Mouse (Mus musculus) forebrain, embryonic 10.5 days (tissue): Measurements from ENCODE around the gene Cenpb. TPM values are rescaled to one million over a fixed set of nuclear protein-coding genes. Genes with fewer than 3 reads are reported as not detected.

Experiments used
- DNase-seq: peaks from one replicate; pipeline ENCODE4 v3.0.0-alpha.2; 2017; ENCODE audit warnings: low spot score; ENCODE audit errors: extremely low spot score
- H3K27ac ChIP-seq: fragments of 300-500 bp; sonication (generic); 2 replicates; pipeline ENCODE4 v1.5.1; 2016; ENCODE audit warnings: mild to moderate bottlenecking
- H3K27me3 ChIP-seq: fragments of 300-500 bp; sonication (generic); 2 replicates; pipeline ENCODE4 v1.6.1; 2016; ENCODE audit warnings: mild to moderate bottlenecking; ENCODE audit not compliant: poor library complexity, severe bottlenecking
- H3K36me3 ChIP-seq: fragments of 300-500 bp; sonication (generic); replicated peaks from 2 replicates; pipeline ENCODE4 v1.6.1; 2016; ENCODE audit warnings: mild to moderate bottlenecking, moderate library complexity
- H3K4me1 ChIP-seq: fragments of 300-500 bp; sonication (generic); 2 replicates; pipeline ENCODE4 v1.6.1; 2016
- H3K4me3 ChIP-seq: fragments of 300-500 bp; sonication (generic); 2 replicates; pipeline ENCODE4 v1.5.1; 2016; ENCODE audit warnings: mild to moderate bottlenecking, moderate library complexity
- H3K9me3 ChIP-seq: fragments of 300-500 bp; sonication (generic); 2 replicates; pipeline ENCODE4 v1.6.1; 2016; ENCODE audit warnings: mild to moderate bottlenecking, moderate library complexity
- WGBS: fragments of 180-500 bp; shearing (Covaris S2); methylation state at CpG from one replicate; pipeline ENCODE4 v1.1.7; 2016; 5-methylcytosine and 5-hydroxymethylcytosine counted together
- polyA plus RNA-seq: library from polyadenylated mRNA; unstranded; fragments of >200 nt; fragmentation: Nextera tagmentation; extraction: Ambion mirVana; gene quantifications from 2 replicates; pipeline ENCODE4 v1.2.1, GENCODE M21; 2016

Gene Cenpb
- polyA plus RNA-seq, 1 experiment from 2014 or later, result 10.0 TPM

GRCm38 (mm10) chr2:131172322-131172721 is 7.5 kb downstream of the Cenpb start:
- Histone ChIP-seq H3K4me3 (no peak overlapping the region), H3K4me1 (peaks cover 48% of the 10 kb centered on the region), H3K9me3 (no peaks in the 10 kb centered on the region), H3K27me3 (peaks cover 53% of the 10 kb centered on the region), H3K36me3 (peaks cover 21% of the 10 kb centered on the region), H3K27ac (no peak overlapping the region)
- WGBS, result 40% methylated on average over 9 of the region's 9 CpGs
- DNase-seq, result no peak

GRCm38 (mm10) chr2:131171401-131172104 is 8.3 kb downstream of the Cenpb start:
- Histone ChIP-seq H3K4me3 (peak overlapping the region; percentile 42), H3K27ac (no peak overlapping the region), H3K36me3 (peaks cover 13% of the 10 kb centered on the region), H3K4me1 (peaks cover 41% of the 10 kb centered on the region), H3K27me3 (peaks cover 53% of the 10 kb centered on the region), H3K9me3 (no peaks in the 10 kb centered on the region)
- WGBS, result 3% methylated on average over 43 of the region's 43 CpGs
- no peak for DNase-seq

GRCm38 (mm10) chr2:131170936-131171335 is 8.9 kb downstream of the Cenpb start:
- peaks cover 34% of the 10 kb centered on the region for H3K4me1 ChIP-seq
- no peak overlapping the region for H3K27ac ChIP-seq
- H3K36me3 ChIP-seq, result peaks cover 7% of the 10 kb centered on the region
- no peaks in the 10 kb centered on the region for H3K9me3 ChIP-seq
- DNase-seq, result no peak
- H3K27me3 ChIP-seq, result peaks cover 53% of the 10 kb centered on the region
- 10% methylated on average over 9 of the region's 9 CpGs for WGBS
- H3K4me3 ChIP-seq, result peak overlapping the region; percentile 42

DNA sequence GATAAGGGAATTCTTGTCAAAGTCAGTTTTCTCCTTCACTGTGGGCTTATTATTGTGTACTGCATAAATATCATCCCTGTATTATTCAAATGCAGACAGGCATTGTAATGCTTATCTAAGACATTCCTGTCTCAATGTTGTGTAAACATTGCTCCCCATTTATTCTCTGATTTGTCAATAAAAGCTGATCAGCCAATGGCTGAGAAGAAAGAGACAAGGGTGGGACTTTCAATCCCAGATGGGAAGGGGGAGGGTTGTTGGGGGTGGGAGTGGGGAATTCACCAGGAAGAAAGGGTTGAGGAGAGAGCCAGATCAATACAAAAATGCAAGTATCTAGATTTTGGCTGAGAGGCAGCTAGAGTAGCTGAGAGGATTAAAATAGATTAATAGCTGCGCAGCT is 11.0 kb downstream of the Cenpb start:
- WGBS, result 71% methylated on average over 1 of the region's 1 CpGs
- Histone ChIP-seq H3K4me1 (peaks cover 19% of the 10 kb centered on the region), H3K4me3 (no peak overlapping the region), H3K9me3 (no peaks in the 10 kb centered on the region), H3K36me3 (peaks cover 5% of the 10 kb centered on the region; the same call in 1 of the 2 replicates), H3K27me3 (peaks cover 48% of the 10 kb centered on the region), H3K27ac (no peak overlapping the region)
- DNase-seq, result no peak

DNA sequence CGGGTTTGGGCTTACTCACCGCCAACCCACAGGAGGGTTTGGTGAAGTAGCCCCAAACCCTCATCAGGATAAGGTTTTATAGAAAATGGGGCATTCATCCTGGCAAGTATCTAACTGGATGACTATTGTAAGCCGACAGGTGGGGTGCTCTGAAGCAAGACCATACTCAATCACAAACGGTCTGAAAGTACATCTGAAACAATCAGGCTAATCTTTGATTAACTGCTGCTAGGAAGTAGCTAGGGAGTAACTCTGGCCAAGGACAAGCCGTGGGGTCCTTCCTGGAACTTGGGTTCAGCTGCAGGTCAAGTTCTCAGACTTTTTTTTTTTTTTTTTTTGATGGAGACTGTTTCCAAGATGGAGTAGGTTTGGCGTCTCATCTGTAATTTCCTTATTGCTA is 11.9 kb downstream of the Cenpb start:
- DNase-seq, result no peak
- H3K9me3 ChIP-seq, result no peaks in the 10 kb centered on the region
- H3K27me3 ChIP-seq, result peaks cover 38% of the 10 kb centered on the region
- no peak overlapping the region for H3K4me3 ChIP-seq
- peaks cover 5% of the 10 kb centered on the region; the same call in 1 of the 2 replicates for H3K36me3 ChIP-seq
- H3K27ac ChIP-seq, result no peak overlapping the region
- peaks cover 18% of the 10 kb centered on the region for H3K4me1 ChIP-seq
- 86% methylated on average over 6 of the region's 6 CpGs for WGBS

DNA sequence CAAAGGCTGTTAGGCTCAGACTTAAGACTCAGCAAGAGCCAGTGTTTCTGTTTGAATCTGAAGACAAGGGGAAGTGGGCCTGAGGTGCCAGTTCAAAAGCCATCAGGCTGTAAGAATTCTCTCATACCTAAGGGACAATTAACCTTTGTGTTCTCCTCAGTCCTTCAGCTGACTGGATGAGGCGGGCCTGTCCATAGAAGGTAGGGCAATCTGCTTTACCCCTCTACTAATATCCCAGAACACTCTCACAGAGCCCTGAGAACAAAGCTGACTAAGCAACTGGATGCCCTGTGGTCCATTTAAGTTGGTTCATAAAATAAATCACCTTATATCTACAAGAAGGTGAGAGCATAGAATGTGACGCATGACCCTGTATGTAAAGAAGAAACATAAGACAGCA is 13.7 kb downstream of the Cenpb start:
- 80% methylated on average over 2 of the region's 2 CpGs for whole genome bisulfite sequencing
- DNase-seq, result no peak
- Histone ChIP-seq H3K27ac (no peak overlapping the region), H3K27me3 (peaks cover 25% of the 10 kb centered on the region), H3K4me3 (no peak overlapping the region), H3K36me3 (0 out of 2 replicates have a peak, but pooled peaks cover 3% of the 10 kb centered on the region), H3K9me3 (no peaks in the 10 kb centered on the region), H3K4me1 (peaks cover 7% of the 10 kb centered on the region)

- H3K4me3 ChIP-seq, result no peak overlapping the region
- peaks cover 15% of the 10 kb centered on the region for H3K4me1 ChIP-seq
- peaks cover 5% of the 10 kb centered on the region; the same call in 1 of the 2 replicates for H3K27me3 ChIP-seq
- DNase-seq, result no peak
- H3K36me3 ChIP-seq, result no peaks in the 10 kb centered on the region
- H3K27ac ChIP-seq, result no peak overlapping the region
- WGBS, result 80% methylated on average over 7 of the region's 7 CpGs
- no peaks in the 10 kb centered on the region for H3K9me3 ChIP-seq
Observed at GRCm38 (mm10) chr2:131163924-131164323, 15.9 kb downstream of the Cenpb start.

DNA sequence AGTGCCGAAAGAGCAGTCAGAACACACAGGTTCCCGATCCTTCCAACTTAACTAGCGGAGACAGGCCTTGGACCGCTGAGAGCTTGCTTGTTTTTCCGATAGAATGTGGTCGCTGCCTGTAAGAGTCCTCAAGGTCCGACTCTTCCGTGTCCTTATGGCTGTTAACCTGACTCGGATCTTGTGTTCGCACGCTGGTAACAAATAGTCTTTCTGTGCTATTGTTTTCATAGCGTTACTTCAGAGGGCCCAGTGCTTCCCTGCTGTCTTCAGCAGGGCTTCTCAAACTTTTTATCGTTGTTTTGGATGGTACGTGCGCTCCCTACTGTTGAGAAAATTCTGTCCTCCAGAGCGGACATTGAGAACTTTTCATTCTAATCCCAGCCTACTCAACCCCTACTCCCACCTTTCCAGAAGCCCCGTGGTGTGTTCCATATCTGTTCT is 19.2 kb downstream of the Cenpb start:
- Histone ChIP-seq H3K27ac (peak overlapping the region; percentile 96), H3K9me3 (no peaks in the 10 kb centered on the region), H3K27me3 (peaks cover 5% of the 10 kb centered on the region; the same call in 1 of the 2 replicates), H3K4me3 (peak overlapping the region; percentile 66), H3K36me3 (peaks cover 15% of the 10 kb centered on the region), H3K4me1 (peaks cover 34% of the 10 kb centered on the region)
- no peak for DNase-seq
- WGBS, result 1% methylated on average over 17 of the region's 17 CpGs

DNA sequence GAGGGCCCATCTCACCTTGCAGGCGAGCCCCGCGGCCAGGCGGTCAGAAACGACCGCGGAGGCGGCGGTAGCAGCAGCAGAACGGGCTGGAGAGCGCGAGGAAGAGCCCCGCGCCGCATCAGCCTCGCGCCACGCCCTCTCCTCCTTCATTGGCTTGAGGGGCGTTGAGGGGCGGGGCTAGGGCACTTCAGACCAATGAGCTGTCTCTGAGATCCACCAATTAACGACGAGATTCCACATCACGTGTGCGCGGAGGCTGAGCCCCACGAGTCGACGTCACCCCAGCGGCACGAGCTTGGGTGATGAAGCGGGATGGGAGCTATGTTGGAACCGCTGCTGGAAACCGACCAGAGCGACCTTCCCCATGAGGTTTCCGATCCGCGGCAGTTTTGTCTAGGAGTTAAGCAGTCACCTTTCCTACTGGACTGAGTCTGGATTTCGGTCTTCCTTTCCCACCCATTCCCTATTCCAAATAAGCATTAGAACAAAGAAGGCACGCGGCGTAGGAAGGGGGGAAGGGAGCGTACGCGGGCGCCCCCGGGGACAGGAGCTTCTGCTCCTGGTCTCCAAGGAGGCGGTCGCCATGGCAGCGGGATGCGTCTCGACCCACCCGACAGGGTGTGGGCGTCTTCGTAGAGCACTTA is 19.8 kb downstream of the Cenpb start, which contains the start of gene 1700037H04Rik:
1700037H04Rik (minus strand) TSS at position 144 of the 644 bp plus-strand sequence.
- Histone ChIP-seq H3K4me3 (peak within 1 kb of the TSS; percentile 66), H3K4me1 (peaks cover 34% of the 10 kb centered on the region), H3K36me3 (peaks cover 21% of the 10 kb centered on the region), H3K27me3 (peaks cover 5% of the 10 kb centered on the region; the same call in 1 of the 2 replicates), H3K27ac (peak within 1 kb of the TSS; percentile 96), H3K9me3 (no peaks in the 10 kb centered on the region)
- peak; percentile 95 for DNase-seq
- WGBS, result 0% methylated on average over 54 of the region's 54 CpGs

- Histone ChIP-seq H3K4me1 (peaks cover 34% of the 10 kb centered on the region), H3K36me3 (peaks cover 27% of the 10 kb centered on the region), H3K4me3 (peak overlapping the region; percentile 66), H3K27ac (peak overlapping the region; percentile 96), H3K27me3 (peaks cover 5% of the 10 kb centered on the region; the same call in 1 of the 2 replicates), H3K9me3 (no peaks in the 10 kb centered on the region)
- DNase-seq, result no peak
- under 1% methylated on average over 18 of the region's 18 CpGs for WGBS
Observed at GRCm38 (mm10) chr2:131159491-131159910, 20.4 kb downstream of the Cenpb start.

GRCm38 (mm10) chr2:131156987-131157386 is 22.9 kb downstream of the Cenpb start:
- no peak overlapping the region for H3K4me3 ChIP-seq
- peaks cover 5% of the 10 kb centered on the region; the same call in 1 of the 2 replicates for H3K27me3 ChIP-seq
- peaks cover 51% of the 10 kb centered on the region for H3K36me3 ChIP-seq
- peaks cover 34% of the 10 kb centered on the region for H3K4me1 ChIP-seq
- H3K9me3 ChIP-seq, result no peaks in the 10 kb centered on the region
- 98% methylated on average over 7 of the region's 7 CpGs for WGBS
- DNase-seq, result no peak
- H3K27ac ChIP-seq, result 0 out of 2 replicates have a peak overlapping the region, but pooled peaks have one; percentile 2

DNA sequence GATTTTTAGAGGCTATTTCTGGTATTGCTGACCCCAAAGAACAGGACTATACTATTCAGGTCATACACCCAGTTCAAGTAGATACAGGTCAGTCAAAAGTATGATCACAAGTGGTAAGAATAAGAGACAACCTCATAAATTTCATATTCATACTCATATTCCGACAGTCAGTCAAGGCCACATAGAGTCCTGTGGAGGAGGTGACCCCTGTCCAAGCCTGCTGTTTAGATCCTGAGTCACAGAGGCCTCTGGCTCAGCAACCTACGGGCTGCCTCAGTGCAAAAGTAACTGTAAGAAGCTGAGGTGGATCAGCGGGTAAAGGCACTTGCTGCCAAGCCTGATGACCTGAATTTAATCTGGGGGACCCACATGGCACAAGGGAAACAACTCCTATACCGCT is 25.8 kb downstream of the Cenpb start:
- H3K27ac ChIP-seq, result no peak overlapping the region
- H3K36me3 ChIP-seq, result peaks cover 80% of the 10 kb centered on the region
- H3K9me3 ChIP-seq, result no peaks in the 10 kb centered on the region
- 93% methylated on average over 4 of the region's 4 CpGs for WGBS
- no peaks in the 10 kb centered on the region for H3K27me3 ChIP-seq
- DNase-seq, result no peak
- H3K4me3 ChIP-seq, result no peak overlapping the region
- H3K4me1 ChIP-seq, result peaks cover 20% of the 10 kb centered on the region
